Mouse (Mus musculus): ENCODE results near the gene Fam171a1.
A peak's percentile ranks its signal among the peaks of the same experiment; 100 is the strongest.
"Not testable (repeated sequence)": the region's sequence is repeated elsewhere in the genome, so short reads cannot be mapped to it uniquely, and the experiment has no call there.

Gene Fam171a1

DNA sequence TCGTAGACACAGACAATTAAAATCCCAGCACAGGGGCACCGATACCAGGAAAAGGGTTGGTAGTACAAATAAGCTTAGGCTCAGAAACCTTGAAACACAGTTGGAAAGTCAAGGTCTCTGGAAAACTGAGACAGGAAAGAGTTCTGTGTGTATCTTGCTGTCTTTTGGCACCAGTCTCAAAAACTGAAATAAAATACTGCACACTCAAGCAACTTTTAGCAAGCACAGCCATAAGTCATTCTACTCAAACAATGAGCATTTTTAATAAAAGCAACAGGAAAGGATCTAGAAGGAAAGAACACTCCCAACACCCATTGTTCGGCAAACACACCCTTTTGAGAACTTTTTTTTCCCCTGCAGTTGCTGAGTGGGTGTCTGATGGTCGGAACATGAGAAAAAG, at the start of gene Fam171a1:
Gene Fam171a1 (plus strand): TSS at position 359 of the 400 bp plus-strand sequence.
- no peak for DNase-seq (ENCODE audit: low spot score in 2 of 2)

DNA sequence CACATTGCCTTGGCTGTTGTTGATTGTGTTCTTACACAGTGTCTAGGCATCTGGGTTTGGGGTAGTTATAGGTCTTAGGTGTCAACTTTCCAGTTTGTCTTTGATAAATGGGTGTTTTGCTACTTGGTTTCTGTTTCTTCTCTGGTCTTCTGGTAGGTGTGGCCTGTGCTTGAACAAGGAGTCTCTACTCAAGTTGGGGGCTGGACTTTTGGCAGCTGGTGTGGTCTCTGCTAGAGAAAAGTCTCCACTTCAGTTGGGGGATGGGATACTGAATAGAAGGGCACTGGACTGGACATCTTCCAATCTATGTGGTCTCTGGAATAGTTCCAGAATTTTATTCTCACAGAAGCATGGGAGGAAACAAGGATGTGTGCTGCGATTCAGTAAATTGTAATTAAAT, 44.9 kb upstream of the Fam171a1 start:
- no peak for DNase-seq (ENCODE audit: low spot score in 2 of 2)

DNA sequence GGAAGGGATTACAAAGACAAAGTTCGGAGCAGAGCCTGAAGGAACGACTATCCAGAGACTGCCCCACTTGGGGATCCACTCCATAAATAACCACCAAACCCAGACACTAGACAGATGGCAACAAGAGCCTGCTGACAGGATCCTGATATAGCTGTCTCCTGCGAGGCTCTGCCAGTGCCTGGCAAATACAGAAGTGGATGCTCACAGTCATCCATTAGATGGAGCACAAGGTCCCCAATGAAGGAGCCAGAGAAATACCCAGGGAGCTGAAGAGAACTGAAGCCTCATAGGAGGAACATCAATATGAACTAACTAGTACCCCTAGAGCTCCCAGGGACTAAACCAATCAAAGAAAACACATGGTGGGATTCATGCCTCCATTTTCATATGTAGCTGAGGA, 25.7 kb upstream of the Fam171a1 start:
- not testable (repeated sequence) for DNase-seq (ENCODE audit: low spot score in 2 of 2)

- DNase-seq (ENCODE audit: low spot score in 2 of 2): no peak
Measured at GRCm38 (mm10) chr2:3089274-3089673, 24.8 kb upstream of the Fam171a1 start.

GRCm38 (mm10) chr2:3096101-3096500, 17.9 kb upstream of the Fam171a1 start:
- DNase-seq (ENCODE audit: low spot score in 2 of 2): no peak

- no peak for DNase-seq (ENCODE audit: low spot score in 2 of 2)
Measured at GRCm38 (mm10) chr2:3099971-3100370, 14.1 kb upstream of the Fam171a1 start.

GRCm38 (mm10) chr2:3101292-3101957, 12.6 kb upstream of the Fam171a1 start:
- DNase-seq (ENCODE audit: low spot score in 2 of 2): no peak

DNA sequence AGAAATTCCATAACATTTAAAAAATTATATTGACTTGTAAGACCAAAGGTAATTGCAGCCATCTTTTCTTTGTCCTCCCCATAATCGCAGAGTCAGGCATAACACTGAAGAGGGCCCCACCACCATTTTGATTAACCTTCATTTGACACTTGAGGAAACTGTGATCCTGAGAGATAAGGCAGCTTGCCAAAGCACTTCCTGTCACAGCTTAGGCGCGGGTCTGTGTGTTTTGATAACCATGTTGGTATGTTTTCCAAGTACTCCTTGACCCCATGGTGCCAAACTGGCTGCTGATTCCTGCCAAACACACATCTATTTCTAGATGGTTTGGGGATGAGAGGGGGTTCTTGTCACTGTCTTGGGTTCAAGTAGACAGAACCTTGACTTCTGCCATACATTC, 11.7 kb upstream of the Fam171a1 start:
- DNase-seq (ENCODE audit: low spot score in 2 of 2): no peak

DNA sequence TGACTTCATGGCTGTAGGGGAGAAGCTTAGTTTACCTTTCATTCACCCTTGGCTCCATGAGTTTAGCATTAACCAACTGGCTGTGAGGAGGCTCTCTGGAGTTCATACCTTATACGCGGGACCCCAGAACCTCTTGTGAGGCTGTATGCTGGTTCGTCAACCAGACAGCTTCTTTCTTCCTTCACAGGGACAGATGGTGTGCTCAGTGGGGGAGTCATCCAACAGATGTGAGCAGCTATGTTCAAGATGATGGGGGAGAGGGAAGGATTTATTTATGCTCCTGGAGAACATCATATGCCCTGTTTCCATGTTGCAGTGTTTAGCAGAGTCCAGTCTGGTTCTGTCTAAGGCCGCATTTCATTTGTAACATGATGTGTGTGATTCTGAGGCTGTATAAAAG, 6.6 kb upstream of the Fam171a1 start:
- no peak for DNase-seq (ENCODE audit: low spot score in 2 of 2)

GRCm38 (mm10) chr2:3108431-3108830, 5.6 kb upstream of the Fam171a1 start:
- no peak for DNase-seq (ENCODE audit: low spot score in 2 of 2)

GRCm38 (mm10) chr2:3108834-3109233, 5.2 kb upstream of the Fam171a1 start:
- DNase-seq (ENCODE audit: low spot score in 2 of 2): no peak

GRCm38 (mm10) chr2:3117855-3118202, 3.8 kb downstream of the Fam171a1 start:
- no peak for DNase-seq (ENCODE audit: low spot score in 2 of 2)

GRCm38 (mm10) chr2:3118203-3118941, 4.3 kb downstream of the Fam171a1 start:
- peak; percentile 20 to 32 for DNase-seq (ENCODE audit: low spot score in 2 of 2)

DNA sequence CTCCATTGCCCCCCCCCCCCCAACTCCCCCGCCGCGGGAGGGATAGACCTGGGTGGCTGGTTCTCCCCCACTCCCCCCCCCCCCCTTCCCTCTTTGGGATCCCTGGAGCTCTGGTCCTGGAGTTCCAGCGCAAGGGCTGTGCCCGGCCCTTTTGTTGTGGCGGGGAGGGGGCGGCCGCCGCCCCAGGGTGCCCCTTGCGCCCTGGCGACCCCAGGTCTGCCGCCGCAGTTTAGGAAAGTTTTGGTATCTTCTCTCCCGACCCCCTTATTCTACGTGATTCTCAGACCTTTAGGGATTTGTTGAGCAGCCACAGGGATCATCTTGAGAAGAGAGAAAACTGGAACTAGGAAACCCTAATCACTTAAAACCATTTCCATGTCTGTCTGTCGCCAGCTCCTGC, 4.9 kb downstream of the Fam171a1 start:
- DNase-seq (ENCODE audit: low spot score in 2 of 2): no peak

DNA sequence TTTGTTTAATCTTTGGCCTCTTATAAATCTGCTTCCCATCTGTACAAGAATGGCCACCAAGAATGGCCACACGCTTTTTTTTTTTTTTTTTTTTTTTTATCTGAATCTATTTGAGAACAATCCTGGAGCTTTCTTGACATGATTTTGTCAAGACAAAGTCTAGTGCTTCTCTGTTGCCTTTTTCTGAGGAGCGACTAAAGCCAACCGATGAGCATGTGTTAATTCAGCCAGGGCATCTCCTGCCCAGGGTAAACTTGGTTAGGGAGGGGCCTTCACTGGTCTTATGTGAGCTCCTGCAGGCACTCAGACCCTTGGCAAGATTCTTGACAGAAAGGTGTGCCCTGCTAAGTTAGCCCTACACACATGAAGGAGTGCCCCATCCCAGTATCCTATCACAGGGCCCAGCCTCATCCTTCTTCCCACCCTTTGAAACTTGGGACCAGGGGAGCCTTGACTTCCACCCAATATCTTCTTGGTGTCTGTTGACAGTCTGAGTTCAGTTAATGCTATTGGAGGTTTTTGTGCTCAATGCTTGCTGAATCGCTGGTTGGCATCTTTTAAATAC, 5.4 kb downstream of the Fam171a1 start:
- no peak for DNase-seq (ENCODE audit: low spot score in 2 of 2)

DNA sequence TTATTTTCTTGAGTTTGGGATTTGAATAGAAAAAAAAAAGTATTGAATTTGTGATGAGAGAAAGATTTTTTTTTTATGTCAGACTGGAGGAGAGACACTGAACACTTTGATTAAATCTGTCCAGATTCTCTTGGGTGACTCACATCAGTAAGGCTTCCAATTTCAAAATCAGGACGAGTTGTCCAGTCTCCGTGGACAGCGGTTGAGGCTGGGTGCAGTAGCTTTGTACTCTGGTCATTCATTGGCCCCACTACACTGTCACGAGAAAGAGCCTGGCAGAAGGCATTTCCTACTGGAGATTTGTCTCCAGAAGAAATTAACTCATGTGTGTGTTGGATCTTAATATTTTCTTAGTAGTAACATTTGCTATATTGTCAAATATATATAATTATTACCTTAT, 8.5 kb downstream of the Fam171a1 start:
- no peak for DNase-seq (ENCODE audit: low spot score in 2 of 2)

DNA sequence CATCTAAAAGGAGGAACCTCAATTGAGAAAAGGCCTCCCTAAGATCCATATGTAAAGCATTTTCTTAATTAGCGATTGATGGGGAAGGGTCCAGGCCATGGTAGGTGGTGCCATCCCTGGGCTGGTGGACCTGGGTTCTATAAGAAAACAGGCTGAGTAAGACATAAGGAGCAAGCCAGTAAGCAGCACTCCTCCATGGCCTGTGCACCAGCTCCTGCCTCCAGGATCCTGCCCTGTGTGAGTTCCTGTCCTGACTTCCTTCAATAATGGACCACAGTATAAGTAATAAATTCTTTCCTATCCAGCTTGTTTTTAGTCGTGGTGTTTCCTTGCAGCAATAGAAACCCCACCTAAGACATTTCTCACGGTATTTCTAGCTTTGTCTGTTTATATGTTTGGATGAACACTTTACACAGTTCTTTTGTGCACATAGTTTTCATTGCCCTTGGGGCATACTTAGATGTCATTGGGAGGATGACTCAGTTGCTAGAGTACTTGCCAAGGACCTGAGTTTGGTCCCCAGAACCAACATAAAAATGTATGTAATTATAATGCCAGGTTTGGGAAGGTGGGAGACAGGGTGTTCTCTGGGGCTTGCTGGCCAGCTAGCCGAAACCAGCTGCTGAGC, 13.3 kb downstream of the Fam171a1 start:
- DNase-seq (ENCODE audit: low spot score in 2 of 2): no peak

- no peak for DNase-seq (ENCODE audit: low spot score in 2 of 2)
Measured at GRCm38 (mm10) chr2:3128344-3128871, 14.4 kb downstream of the Fam171a1 start.

GRCm38 (mm10) chr2:3128910-3129309, 14.9 kb downstream of the Fam171a1 start:
- no peak for DNase-seq (ENCODE audit: low spot score in 2 of 2)

DNA sequence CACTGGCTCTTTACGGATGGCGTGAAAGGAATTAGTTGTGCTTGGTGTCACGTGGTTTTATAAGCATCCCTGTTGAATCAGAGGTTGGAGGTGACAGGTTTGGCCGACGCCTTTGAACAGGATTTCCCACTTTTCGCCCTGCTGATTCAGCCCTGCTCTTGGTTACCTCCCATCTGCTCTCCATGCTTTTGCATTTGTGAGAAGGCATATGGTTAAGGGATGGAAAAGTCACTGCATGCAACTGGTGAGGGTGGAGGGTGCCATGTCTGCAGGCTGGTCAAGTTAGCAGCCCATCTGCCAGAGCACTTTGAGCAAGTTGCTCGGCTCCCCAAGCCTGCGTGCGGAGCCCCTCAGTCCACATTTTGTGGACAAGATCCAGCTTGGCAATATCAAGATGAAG, 18.4 kb downstream of the Fam171a1 start:
- DNase-seq (ENCODE audit: low spot score in 2 of 2): no peak

DNA sequence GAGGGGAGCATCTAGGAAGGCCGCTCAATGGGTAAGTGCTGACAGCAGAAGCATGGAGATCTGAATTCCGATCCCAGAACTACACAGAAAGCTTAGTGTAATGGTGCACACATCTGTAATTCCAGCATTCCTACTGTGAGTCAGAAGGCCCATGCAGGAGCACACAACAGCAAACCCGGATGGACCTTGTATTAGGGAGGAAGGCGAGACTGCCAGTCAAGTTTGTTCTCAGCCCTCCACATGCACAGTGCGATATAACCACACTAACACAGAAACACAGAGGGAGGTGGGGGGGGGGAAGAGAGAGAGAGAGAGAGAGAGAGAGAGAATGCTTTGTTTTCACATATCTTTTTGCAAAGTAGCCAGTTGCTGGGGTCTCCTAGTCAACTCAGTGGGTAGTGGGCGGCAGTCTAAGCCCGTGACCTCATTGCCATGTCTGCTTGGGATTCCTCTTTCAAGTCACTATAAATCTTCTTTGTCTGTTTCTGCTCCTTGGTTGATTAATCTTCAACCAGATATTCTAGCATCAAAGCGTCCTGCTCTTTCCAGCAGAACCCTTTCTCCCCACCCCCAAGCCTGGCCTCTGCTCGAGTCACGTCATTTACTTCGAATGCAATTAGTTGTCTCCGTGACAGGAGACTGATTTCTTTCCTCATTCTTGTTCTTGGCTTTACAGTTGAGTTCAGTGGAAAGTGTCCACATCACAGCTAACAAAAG, 20.7 kb downstream of the Fam171a1 start:
- no peak for DNase-seq (ENCODE audit: low spot score in 2 of 2)

DNA sequence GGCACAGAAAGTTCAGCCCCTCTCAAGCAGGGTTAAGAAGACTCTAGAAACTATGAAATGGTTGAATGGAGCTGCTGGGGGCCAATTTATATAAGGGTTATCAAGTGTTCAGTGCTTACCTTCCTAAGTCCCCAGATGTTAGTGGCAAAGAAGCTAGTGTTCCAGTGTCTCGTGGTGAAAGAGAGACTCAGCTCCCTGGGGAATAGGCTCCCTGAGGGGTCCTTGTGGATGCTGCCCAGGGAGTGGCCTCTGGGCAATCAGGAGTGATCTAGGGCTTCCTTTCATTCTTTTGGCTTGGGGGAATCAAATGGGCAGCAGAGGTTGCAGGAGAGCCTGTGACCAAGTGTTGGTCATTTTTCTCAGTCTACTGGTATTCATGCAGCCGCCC, 21.3 kb downstream of the Fam171a1 start:
- DNase-seq (ENCODE audit: low spot score in 2 of 2): no peak

All from spleen, postnatal 36 days (tissue).